Mouse (Mus musculus): ENCODE measurements around the gene Cyth1.
A peak's percentile ranks its signal among the peaks of the same experiment; 100 is the strongest.

Gene Cyth1

GRCm38 (mm10) chr11:118248150-118249011, at the start of gene Cyth1:
TSS of gene Cyth1 (minus strand) at chr11:118248592.
- peak; percentile 100 for DNase-seq (ENCODE audit: low spot score in 2 of 2)

- no peak for DNase-seq (ENCODE audit: low spot score in 2 of 2)
These were observed 49.6 kb upstream of the Cyth1 start for GRCm38 (mm10) chr11:118297967-118298366.

- no peak for DNase-seq (ENCODE audit: low spot score in 2 of 2)
These were observed 46.6 kb upstream of the Cyth1 start for GRCm38 (mm10) chr11:118295026-118295425.

- DNase-seq (ENCODE audit: low spot score in 2 of 2), result no peak
These were observed 44.3 kb upstream of the Cyth1 start for GRCm38 (mm10) chr11:118292671-118293070.

GRCm38 (mm10) chr11:118289999-118290889, 41.9 kb upstream of the Cyth1 start, which contains the start of gene Usp36:
TSS of gene Usp36 (minus strand) at chr11:118290244.
- peak; percentile 99 to 100 for DNase-seq (ENCODE audit: low spot score in 2 of 2)

GRCm38 (mm10) chr11:118289562-118289961, 41.2 kb upstream of the Cyth1 start:
- DNase-seq (ENCODE audit: low spot score in 2 of 2), result no peak

- DNase-seq (ENCODE audit: low spot score in 2 of 2), result no peak
These were observed 40.7 kb upstream of the Cyth1 start for GRCm38 (mm10) chr11:118289037-118289511.

GRCm38 (mm10) chr11:118287573-118287972, 39.2 kb upstream of the Cyth1 start:
- no peak for DNase-seq (ENCODE audit: low spot score in 2 of 2)

- DNase-seq (ENCODE audit: low spot score in 2 of 2), result peak; percentile 26 to 27
These were observed 38.0 kb upstream of the Cyth1 start for GRCm38 (mm10) chr11:118286434-118286833.

GRCm38 (mm10) chr11:118285791-118286190, 37.4 kb upstream of the Cyth1 start:
- no peak for DNase-seq (ENCODE audit: low spot score in 2 of 2)

- DNase-seq (ENCODE audit: low spot score in 2 of 2), result no peak
These were observed 31.8 kb upstream of the Cyth1 start for GRCm38 (mm10) chr11:118280218-118280617.

- no peak for DNase-seq (ENCODE audit: low spot score in 2 of 2)
These were observed 27.9 kb upstream of the Cyth1 start for GRCm38 (mm10) chr11:118276328-118276727.

- no peak for DNase-seq (ENCODE audit: low spot score in 2 of 2)
These were observed 26.7 kb upstream of the Cyth1 start for GRCm38 (mm10) chr11:118275092-118275491.

GRCm38 (mm10) chr11:118269827-118270226, 21.4 kb upstream of the Cyth1 start:
- no peak for DNase-seq (ENCODE audit: low spot score in 2 of 2)

- DNase-seq (ENCODE audit: low spot score in 2 of 2), result no peak
These were observed 18.3 kb upstream of the Cyth1 start for GRCm38 (mm10) chr11:118266666-118267046.

- DNase-seq (ENCODE audit: low spot score in 2 of 2), result no peak
These were observed 17.8 kb upstream of the Cyth1 start for GRCm38 (mm10) chr11:118266044-118266665.

GRCm38 (mm10) chr11:118265621-118266020, 17.2 kb upstream of the Cyth1 start:
- DNase-seq (ENCODE audit: low spot score in 2 of 2), result no peak

- DNase-seq (ENCODE audit: low spot score in 2 of 2), result no peak
These were observed 14.8 kb upstream of the Cyth1 start for GRCm38 (mm10) chr11:118263146-118263545.

GRCm38 (mm10) chr11:118260081-118260480, 11.7 kb upstream of the Cyth1 start:
- DNase-seq (ENCODE audit: low spot score in 2 of 2), result no peak

- DNase-seq (ENCODE audit: low spot score in 2 of 2), result no peak
These were observed 11.2 kb upstream of the Cyth1 start for GRCm38 (mm10) chr11:118259580-118259979.

GRCm38 (mm10) chr11:118256371-118256770, 8.0 kb upstream of the Cyth1 start:
- DNase-seq (ENCODE audit: low spot score in 2 of 2), result no peak
